Mouse (Mus musculus): Measurements from ENCODE around the gene Gm20509. TPM values are rescaled to one million over a fixed set of nuclear protein-coding genes. Genes with fewer than 3 reads are reported as not detected.
"Not testable (repeated sequence)": the region's sequence is repeated elsewhere in the genome, so short reads cannot be mapped to it uniquely, and the experiment has no call there.

Gene Gm20509
- 1 to 10 TPM; 1.0 to 4.3 (median 1.3) TPM for total RNA-seq (2022)

DNA sequence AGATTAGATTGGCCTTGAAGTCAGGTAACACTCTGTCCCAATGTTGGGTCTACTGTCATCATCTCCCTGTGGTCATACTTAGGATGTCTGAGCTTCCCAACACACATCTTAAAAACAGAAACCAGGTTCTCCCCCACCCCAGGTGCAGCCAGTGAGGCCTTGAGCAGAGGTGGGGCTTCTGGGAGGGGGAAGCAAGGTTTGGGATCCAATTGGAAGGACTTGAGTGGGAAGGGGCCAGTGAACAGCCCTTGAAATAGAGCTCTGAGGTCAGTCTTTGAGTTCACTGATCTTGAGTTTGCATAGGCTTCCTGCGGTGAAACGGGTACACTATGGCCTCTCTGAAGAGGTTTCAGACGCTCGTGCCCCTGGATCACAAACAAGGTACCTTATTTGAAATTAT, at the start of gene Gm20509:
TSS of gene Gm20509 (plus strand) at position 290 of the 400 bp plus-strand sequence.
- DNase-seq (ENCODE audit: low spot score in 2 of 2) = no peak

DNA sequence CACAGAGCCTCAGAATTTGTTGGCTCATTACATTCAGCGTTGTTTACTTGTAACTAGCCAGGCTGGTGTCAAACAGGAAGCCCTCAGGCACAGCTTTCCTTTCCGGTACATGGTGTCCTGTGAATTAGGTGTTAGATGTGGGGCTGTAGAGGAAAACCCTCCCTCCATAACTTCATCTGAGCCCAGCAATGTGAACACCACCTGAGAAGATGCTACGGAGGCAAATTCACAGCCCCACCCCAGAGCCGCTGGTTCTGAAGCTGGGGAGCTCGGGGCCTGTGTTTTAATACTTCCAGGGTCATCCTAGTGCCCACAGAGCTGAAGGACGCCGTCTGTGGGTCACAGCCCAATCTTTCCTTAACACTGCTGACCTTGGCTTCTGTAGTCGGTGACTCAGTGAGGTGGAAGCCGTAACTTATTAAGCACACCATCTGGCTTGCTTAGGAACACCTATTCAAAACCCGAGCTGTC, 46.8 kb upstream of the Gm20509 start:
- no peak for DNase-seq (ENCODE audit: low spot score in 2 of 2)

DNA sequence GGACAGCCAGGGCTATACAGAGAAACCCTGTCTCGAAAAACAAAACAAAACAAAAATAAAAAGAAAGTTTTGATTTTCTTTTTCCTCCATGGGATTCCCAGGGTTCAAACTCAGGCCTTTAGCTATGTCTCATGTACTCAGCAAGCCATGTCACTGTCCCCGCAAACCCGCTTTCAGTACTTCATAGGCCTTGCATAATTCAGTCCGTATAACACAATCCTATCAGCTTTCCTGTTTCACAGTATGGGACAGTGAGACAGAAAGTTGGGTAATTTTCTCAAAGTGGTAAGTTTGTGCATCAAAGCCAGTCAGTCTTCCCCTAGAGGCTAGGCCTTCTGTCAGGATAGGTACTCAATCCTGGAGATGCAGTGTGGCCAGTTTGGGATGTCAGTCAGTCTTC, 43.0 kb upstream of the Gm20509 start:
- DNase-seq (ENCODE audit: low spot score in 2 of 2) = no peak

DNA sequence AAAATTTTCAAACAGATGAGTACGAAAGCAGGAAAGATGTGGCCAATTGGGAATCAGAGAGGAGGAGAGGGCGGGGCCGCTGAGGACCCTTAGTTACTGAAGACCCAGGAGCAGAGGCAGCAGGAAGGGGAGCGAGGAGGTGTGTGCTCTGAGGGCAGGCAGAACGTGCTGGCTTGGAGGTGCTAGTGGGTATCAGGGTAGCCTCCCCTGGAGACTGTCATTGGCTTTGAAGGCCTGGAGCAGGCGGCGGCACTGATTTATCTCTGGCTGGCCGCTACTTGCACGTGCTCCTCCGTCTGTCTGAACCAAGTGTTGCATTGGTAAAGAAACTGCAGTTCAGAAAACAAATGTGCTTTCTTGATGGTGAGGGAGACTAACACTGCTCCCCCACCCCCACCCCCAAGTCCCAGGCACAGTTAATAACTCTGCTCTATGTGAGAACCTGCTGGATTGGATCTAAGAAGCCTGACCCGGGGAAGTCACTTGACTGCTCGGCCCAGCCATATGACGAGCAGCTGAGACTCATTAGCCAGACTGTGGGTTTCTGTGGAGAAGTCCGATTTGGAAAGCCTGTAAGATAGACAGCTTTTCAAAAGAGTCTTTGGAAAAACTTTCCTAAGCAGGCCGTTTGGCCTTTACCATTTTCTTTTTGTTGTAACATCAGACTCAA, 38.5 kb upstream of the Gm20509 start:
- no peak for DNase-seq (ENCODE audit: low spot score in 2 of 2)

DNA sequence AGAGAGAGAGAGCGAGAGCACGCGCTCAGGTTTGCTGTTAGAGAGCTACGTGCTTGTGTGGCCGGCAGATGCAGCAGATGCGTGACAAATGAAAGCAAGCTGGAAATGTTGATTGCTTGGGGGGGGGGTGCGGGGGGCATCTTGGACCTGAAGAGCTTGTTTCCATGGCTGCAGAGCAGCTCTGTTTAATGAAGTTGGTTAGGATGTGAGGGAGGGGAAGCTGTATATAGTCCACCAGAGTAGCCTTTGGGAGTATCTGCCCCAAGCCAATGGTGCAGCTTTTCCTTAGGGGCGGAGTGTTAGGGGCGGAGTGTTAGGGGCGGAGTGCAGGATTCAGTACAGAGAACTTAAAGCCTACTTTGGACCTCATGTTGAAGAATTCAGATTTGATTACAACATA, 35.2 kb upstream of the Gm20509 start:
- DNase-seq (ENCODE audit: low spot score in 2 of 2) = no peak

DNA sequence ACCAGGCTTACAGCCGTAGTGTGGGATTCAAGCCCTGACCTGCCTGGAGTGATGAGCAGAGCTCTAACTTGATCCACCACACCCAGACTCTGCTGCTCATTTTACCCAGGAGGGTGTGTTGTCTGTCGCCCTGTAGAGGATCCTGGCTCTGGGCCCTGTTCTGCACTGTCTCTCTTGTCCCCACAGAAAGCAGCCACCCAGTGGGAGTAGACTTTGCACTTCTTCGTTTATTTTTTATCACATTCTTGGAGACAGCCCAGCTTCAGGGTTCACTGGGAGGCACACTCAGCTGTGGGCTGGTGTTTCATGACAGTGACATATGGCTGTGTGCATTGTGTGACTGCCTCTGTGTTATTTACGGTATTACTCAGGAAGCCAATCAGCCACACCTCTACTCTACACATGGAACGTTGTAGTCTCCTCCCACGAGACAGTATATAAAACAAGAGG, 34.0 kb upstream of the Gm20509 start:
- DNase-seq (ENCODE audit: low spot score in 2 of 2) = peak in 1 of 2 experiments; percentile 34

DNA sequence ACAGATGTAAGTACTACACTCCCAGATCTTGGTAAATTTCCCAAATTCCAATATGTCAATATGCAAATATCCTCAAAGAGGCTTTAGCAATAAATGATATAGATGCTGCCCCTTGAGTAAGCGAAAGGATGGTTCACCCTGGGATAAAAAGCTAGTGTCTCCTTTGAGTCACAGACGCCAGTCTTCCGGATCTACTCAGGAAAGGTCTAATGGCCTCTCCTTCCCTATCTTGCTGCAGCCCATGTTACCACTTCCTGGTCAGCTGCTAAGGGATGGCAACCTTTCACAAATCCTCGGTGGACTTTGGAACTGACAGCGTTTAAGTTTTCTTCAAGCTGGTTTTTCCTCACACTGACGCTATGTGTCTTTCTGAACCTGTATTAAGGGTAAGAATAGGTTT, 33.6 kb upstream of the Gm20509 start:
- DNase-seq (ENCODE audit: low spot score in 2 of 2) = no peak

DNA sequence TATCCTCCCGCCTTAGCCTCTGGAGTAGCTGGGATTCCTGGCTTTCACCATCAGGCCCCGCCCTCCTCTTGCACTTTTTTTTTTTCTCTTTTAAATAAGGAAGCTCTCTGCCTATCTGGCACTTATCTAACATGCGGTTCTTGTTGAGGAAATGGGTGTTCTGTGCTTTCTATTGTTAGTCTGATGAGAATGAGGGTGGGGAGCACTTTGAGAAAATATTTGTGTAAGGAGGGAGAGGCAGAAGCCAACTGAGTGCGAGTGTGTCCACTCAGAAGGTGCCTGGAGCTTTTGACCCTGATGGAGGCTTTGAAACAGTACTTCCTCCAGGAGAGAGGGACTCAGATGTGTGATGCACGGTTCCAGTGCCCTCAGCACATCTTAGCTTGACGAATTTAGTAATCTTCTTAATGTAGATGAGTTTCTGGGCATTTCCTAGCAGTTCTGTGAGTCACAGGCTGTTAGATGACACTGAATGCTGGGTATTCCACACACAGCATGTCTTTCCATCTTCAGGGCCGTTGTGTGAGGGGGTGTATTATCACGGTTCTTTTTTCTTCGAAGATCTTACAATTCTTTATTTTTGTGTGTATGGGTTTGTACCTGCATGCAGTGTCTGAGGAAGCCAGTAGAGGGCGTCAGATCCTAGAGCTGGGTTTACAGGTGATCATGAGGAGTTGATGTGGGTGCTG, 31.2 kb upstream of the Gm20509 start:
- no peak for DNase-seq (ENCODE audit: low spot score in 2 of 2)

DNA sequence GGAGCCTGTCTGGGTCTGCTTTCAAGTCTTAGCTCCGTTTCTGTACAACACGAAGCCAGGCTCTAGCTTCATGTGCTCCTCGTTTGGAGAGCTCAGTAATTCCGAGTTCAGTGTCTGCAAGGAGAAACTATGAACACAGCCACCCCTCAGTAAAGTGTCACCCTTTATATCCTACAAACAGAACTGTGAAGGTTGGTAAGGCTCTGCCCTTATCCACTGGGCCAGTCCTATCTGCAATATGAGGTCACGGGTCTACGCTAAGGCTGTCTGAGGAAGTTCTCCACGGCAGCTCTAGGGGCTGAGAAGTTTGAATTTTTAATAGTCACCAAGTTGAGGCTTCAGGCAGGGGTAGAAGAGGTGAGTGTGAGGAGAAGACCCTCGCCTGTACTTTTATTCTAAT, 29.8 kb upstream of the Gm20509 start:
- no peak for DNase-seq (ENCODE audit: low spot score in 2 of 2)

DNA sequence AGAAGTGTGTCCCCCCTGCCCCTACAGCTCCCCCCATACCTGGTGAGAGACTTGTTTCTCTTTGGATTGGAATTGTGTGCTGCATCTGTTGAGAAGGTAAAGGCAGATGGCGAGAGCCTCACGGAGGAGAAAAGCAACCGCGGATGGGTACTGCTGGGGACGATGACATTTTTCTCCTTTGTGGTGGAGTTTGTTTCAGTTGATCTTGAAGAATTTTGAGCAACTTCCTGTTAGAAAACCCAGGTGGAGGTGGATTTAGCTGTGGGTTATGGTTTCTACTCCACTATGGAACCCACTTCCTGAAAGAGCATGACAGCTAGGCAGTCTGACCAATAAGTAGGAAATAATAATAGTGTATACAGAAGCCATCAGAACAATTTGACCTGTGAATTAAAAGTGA, 29.1 kb upstream of the Gm20509 start:
- DNase-seq (ENCODE audit: low spot score in 2 of 2) = no peak

DNA sequence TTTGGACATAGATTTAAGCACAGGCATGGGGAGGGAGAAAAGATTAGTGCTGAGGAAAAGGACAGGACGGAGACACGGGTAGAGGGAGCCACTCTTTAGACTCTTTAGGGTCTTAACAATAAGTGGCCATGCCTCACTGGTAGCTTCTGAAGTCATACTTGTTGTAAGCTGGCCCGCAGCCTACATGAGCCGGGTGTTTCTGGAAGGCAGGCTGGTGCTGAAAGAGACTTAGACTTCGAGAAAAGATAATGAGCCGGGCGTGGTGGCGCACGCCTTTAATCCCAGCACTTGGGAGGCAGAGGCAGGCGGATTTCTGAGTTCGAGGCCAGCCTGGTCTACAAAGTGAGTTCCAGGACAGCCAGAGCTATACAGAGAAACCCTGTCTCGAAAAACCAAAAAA, 22.9 kb upstream of the Gm20509 start:
- DNase-seq (ENCODE audit: low spot score in 2 of 2) = not testable (repeated sequence)

DNA sequence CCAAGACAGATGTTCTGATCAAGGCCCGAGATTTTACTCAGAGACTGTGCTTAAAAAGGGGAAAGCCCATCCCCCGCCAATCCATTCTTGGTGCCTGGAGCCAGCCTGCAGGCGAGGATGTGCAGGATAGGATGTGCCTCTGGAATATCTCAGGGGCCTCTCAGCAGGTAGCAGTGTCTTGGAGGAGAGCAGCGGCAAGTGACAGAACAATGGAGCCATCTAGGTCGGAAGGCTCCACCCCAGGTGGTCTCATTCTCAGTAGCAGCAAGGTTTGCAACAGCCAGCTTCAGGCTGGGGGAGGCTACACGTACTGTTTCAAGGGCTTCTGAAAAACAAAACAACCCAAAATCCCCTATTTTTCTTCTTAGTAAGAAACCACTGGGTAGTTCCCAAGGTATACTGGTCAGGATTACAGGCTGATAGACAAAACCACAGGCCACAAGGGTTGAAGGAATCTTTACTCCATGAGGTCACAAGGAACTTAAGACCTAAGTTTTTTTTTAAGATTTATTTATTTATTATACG, 22.4 kb upstream of the Gm20509 start:
- no peak for DNase-seq (ENCODE audit: low spot score in 2 of 2)

DNA sequence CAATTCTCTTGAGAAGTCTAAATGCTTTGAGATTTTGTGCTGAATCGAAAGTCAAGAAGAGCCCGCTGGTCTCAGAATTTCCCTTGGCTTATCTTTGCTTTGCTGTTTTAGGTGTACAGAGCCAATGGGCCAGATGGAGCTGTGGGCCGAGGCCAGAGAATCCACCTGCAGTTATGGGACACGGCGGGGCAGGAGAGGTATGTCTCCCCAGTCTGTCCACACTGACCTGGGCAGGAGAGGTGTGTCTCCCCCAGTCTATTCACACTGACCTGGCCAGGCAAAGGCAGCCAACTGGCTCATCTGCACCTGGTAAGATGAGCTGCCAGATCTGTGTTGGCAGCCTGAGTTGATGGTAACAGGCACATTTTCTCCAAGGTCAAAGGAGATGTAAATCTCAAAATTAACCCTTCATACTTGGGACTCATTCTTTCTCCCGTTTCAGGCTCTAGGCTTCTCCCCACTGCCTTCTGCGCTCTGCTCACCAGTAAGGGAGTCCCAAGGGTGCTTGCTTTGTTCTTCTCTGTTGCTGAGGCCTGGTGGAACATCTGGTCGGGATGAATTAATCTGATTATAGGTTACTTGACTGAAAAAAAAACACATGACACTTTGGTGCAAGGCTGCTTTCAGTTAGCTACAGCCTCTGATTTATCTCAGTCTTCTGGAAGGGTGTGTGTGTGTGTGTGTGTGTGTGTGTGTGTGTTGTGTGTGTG, 19.8 kb upstream of the Gm20509 start:
- no peak for DNase-seq (ENCODE audit: low spot score in 2 of 2)

DNA sequence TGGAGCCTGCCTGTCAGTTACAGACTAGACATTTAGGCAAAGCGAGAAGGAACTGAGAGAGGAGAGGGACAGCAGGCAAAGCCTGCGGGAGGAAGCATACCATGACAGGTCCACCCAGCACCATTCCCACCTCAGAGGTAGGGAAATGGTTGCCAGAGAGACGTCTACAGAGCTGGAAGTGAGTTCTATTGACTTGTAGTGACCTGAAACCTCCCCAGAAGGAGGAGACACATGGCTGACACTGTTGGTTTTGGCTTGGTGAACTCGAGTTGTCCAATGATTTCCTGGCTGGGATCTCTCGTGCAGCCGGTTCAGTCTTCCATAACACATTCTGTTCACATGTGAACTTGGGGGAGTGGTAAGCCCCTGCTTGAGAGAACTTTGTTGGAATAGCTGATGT, 18.3 kb upstream of the Gm20509 start:
- no peak for DNase-seq (ENCODE audit: low spot score in 2 of 2)

DNA sequence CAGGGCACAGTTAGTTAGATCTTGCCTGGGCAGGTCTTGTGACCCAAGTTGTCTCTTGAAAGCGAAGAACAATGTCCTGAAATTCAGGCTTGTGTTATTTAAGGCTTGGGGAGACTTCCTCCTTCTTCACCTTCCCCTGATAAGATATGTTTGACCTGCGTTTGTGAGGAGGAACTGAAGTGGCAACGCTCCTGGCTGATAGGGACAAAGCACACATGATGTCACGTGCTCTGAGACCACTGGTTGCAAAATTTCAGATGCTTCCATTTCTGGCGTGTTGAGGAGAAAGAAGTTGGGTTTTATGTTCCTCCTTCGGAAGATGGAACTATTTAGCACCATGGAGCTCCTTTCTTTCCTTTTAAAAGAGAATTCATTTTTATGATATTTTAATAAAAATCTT, 16.4 kb upstream of the Gm20509 start:
- no peak for DNase-seq (ENCODE audit: low spot score in 2 of 2)

DNA sequence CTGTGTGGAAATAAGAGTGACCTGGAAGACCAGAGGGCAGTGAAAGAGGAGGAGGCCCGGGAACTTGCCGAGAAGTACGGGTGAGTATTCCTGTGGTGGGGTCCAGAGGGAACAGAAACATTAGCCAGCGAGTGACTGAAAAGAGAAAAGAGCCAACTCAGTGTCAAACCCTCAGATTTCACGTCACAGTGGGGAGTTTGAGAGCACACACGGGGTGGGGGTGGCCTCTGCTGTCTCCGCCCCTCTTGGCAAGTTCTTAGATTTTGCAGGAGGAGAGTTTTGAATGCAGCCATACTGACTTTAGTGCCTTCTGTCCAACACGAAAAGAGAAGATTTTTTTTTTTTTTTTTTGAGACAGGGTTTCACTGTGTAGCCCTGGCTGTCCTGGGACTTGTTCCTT, 15.1 kb upstream of the Gm20509 start:
- DNase-seq (ENCODE audit: low spot score in 2 of 2) = no peak

DNA sequence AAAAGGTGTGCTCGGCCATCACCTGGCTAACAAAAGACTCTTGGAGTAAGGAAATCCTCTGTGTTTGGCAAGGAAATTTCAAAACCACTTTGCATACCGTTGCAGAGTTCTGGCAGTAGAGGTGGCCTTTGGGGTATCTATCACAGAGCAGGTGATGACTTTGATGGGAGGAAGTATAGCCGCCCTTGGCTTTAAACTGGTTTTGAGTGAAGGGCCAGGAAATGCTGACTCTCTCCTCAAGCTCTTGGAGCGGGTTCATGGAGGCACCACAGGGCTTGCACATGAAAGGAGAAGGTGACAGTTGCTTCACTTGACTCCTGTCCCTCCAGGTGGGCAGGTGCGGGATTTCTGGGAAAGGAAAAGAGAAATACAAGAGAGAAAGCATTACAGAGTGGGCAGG, 14.7 kb upstream of the Gm20509 start:
- DNase-seq (ENCODE audit: low spot score in 2 of 2) = no peak

DNA sequence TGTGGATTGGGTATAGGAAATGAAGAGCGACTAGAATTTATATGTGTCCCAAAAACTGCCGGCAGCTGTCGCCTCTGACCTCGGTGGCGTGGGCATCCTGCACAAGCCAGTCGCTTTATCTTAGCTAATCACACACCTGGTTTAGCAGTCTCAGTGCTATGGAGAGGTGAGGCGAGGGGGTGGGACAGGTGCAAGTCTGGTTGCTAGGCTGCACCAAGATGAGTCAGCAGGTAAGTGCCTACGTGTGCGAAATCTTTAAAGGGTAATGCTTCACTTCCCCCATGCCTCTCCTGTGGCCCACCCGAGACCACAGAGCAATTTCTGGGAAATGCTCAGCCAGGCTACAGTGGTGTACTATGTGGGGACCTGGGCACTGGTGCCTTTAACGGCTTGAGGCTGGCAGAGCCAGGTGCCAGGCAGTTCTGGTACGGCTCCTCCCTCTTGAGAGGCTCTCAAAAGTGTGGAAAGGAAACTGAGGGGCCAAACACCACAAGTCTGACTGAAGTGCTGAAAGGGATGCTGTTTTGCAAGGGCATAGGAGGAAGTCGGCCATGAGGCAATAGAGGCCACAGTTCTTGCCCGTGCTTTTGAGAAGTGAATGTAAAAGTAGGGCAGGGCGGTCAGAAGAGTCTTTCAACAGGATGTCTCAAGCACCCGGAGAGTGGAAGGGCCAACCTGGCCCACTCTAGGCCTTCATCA, 12.9 kb upstream of the Gm20509 start:
- DNase-seq (ENCODE audit: low spot score in 2 of 2) = no peak

DNA sequence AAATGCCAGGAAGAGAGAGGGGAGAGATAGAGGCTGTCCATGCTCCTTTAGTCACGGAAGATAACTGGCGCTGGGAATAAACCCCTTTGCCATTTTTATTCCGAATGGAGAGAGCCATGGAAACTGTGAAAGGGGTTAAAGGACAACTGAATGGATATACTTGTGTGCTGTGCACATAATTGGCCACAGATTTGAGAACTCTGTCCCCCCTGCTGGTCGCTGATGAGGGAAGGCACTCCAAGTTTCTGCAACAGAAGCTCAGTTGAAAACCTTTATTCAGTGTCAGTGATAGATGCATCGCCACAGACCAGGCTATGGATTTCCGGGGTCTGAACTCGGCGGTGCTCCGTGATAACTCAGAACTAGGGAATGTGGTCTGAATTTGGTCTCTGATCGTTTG, 12.1 kb upstream of the Gm20509 start:
- no peak for DNase-seq (ENCODE audit: low spot score in 2 of 2)

DNA sequence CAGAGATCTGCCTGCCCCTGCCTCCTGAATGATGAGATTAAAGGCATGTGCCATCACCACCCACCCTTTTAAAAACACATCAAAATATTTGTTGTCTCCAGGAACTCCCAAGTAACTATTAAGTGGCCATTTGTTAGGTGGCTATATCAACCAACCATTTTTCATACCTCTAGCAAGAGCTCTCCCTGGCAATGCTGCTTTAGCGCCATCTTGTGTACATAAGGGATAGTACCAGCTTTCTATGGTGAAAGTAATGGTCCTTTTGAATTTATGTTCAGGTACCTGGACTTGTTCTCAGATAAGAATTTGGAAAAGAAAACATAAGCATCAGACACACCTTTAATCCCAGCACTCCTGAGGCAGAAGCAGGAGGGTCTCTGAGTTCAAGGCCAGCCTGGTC, 10.5 kb upstream of the Gm20509 start:
- no peak for DNase-seq (ENCODE audit: low spot score in 2 of 2)

DNA sequence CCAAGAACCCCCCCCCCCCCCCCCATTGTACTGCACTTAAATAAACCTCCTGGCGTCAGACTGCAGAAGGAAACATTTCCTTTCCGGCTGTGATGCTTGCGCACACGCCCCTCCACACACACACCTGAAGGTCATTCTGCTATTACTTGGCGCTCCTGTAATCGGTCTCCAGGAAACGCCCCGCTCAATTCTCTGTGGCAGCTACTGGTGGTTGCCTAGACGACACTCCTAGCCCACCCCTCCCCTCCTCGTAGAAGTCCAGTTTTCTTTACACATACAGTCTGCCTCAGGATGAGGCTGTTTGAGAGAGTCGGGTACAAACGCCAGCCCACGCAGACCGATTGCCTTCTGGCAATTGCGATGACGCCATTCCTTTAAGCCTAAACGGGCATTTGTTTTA, 7.7 kb upstream of the Gm20509 start:
- DNase-seq (ENCODE audit: low spot score in 2 of 2) = peak in 1 of 2 experiments; percentile 38

DNA sequence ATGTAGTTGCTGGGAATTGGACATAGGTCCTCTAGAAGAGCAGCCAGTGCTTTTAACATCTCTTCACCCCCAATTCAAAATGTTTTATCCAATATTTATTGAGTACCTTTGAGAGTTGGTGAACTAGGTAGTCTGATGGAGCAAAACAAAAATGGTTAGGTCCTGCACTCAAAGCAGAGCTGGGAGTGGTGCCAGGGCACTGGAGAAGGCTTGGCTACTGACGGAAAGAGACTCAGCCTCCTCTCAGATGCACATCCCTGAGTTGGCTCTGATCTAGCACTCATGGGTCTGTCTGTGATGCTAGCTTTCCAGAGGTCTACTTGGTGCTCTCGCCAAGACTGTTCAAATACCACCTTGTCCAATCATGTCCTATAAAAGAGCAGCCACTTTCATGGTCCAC, 4.4 kb upstream of the Gm20509 start:
- DNase-seq (ENCODE audit: low spot score in 2 of 2) = no peak

Measured in layer of hippocampus, adult 8-10 months (tissue).